Mouse (Mus musculus): ENCODE data around the gene Ucp3.

DNA sequence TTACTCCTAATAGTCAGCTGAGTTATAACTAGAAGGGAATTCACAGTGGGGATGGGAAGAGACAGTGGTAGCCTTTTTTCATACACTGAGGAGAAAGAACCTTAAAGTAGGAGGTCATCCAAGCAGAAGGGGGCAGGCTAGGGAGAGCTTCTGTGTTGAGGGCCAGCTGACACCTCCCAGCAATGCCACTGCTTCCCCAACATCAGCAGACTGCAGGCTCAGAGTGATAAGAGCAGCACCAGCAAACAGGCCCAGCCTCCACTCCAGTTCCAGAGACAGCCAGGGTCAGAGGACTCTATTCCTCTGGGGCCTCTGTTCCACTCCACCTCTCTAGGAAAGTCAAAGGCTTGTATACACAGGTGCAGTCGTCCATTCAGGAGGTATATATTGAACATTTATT, 14.6 kb upstream of the Ucp3 start:
- TF ChIP-seq CTCF (IDR thresholded peaks at IDR 0.05; ENCODE audit: control insufficient read depth, insufficient read depth, insufficient read length) (no peak), MYOG (IDR thresholded peaks at IDR 0.05; ENCODE audit: control insufficient read depth, extremely low read depth, insufficient read length) (no peak), FOSL1 (IDR thresholded peaks at IDR 0.05; ENCODE audit: insufficient read depth, low read length, poor library complexity, severe bottlenecking) (no peak), MAX (IDR thresholded peaks at IDR 0.05) (no peak), MYOD1 (IDR thresholded peaks at IDR 0.05; ENCODE audit: control insufficient read depth, insufficient read length, low read depth) (no peak), CEBPB (IDR thresholded peaks at IDR 0.05; ENCODE audit: low read depth) (no peak)
